Mouse (Mus musculus) heart, postnatal 10 days (tissue): Measurements from ENCODE around the gene AC134908.4. TPM values are rescaled to one million over a fixed set of nuclear protein-coding genes. Genes with fewer than 3 reads are reported as not detected.
"Not testable (repeated sequence)": the region's sequence is repeated elsewhere in the genome, so short reads cannot be mapped to it uniquely, and the experiment has no call there.

Experiments used
- DNase-seq, 2 experiments: peaks; one replicate each; pipeline ENCODE4 v3.0.0; 2021
- intact Hi-C: fragments of 180-260 bp; cut with DNase I; formaldehyde crosslinking; loops from one replicate; pipeline ENCODE4 v1.15.1; 2025
- total RNA-seq, 2 experiments: library from RNA; stranded (reverse); gene quantifications; 2 replicates each; pipeline ENCODE4 v1.2.3; 2021

The AC134908.4 gene
- total RNA-seq, 2 experiments from 2014 or later: not detected

- DNase-seq: no peak
- intact Hi-C loops: no loop called here
Measured at GRCm38 (mm10) chr17:25781339-25781738, 14.1 kb downstream of the AC134908.4 start.

- no peak for DNase-seq
- intact Hi-C loops: no loop called here
Measured at GRCm38 (mm10) chr17:25777948-25778347, 17.5 kb downstream of the AC134908.4 start.

- intact Hi-C loops: no loop called here
- DNase-seq: no peak
Measured at GRCm38 (mm10) chr17:25775318-25776062, 20.0 kb downstream of the AC134908.4 start.

GRCm38 (mm10) chr17:25773549-25774120 lies 21.8 kb downstream of the AC134908.4 start, which contains the start of gene Narfl:
Gene Narfl (plus strand): TSS chr17:25773776.
- intact Hi-C loops: loop anchor here (1.0 kb wide), 1 partner anchor 28 kb away; no protein-coding TSS in a partner anchor
- peak; percentile 98 to 99 for DNase-seq

- no peak for DNase-seq
Measured at GRCm38 (mm10) chr17:25769331-25769730, 26.1 kb downstream of the AC134908.4 start.

GRCm38 (mm10) chr17:25765886-25766285 lies 29.6 kb downstream of the AC134908.4 start:
- intact Hi-C loops: no loop called here
- no peak for DNase-seq

More at GRCm38 (mm10) chr17:25769331-25769730, 26.1 kb downstream of the AC134908.4 start:
- intact Hi-C loops: no loop called here

- intact Hi-C loops: no loop called here
Measured at GRCm38 (mm10) chr17:25762591-25762990, 32.9 kb downstream of the AC134908.4 start.

GRCm38 (mm10) chr17:25761561-25761970 lies 33.9 kb downstream of the AC134908.4 start:
- intact Hi-C loops: no loop called here
- no peak for DNase-seq

More at GRCm38 (mm10) chr17:25762591-25762990, 32.9 kb downstream of the AC134908.4 start:
- no peak for DNase-seq

GRCm38 (mm10) chr17:25760148-25760547 lies 35.3 kb downstream of the AC134908.4 start:
- intact Hi-C loops: no loop called here
- DNase-seq: no peak

GRCm38 (mm10) chr17:25757691-25758090 lies 37.8 kb downstream of the AC134908.4 start:
- DNase-seq: no peak
- intact Hi-C loops: no loop called here

- intact Hi-C loops: no loop called here
- no peak for DNase-seq
Measured at GRCm38 (mm10) chr17:25756378-25757242, 38.8 kb downstream of the AC134908.4 start.

- no peak for DNase-seq
- intact Hi-C loops: no loop called here
Measured at GRCm38 (mm10) chr17:25755627-25756377, 39.7 kb downstream of the AC134908.4 start.

- intact Hi-C loops: no loop called here
- DNase-seq: no peak
Measured at GRCm38 (mm10) chr17:25755086-25755485, 40.4 kb downstream of the AC134908.4 start.

- intact Hi-C loops: no loop called here
- no peak for DNase-seq
Measured at GRCm38 (mm10) chr17:25754241-25754640, 41.2 kb downstream of the AC134908.4 start, which contains the start of gene Msln. Gene Msln (minus strand): TSS chr17:25754378.

- intact Hi-C loops: no loop called here
- peak; percentile 46 to 67 for DNase-seq
Measured at GRCm38 (mm10) chr17:25751446-25751845, 44.0 kb downstream of the AC134908.4 start.

- DNase-seq: no peak
- intact Hi-C loops: no loop called here
Measured at GRCm38 (mm10) chr17:25749314-25749713, 46.1 kb downstream of the AC134908.4 start.

- intact Hi-C loops: no loop called here
Measured at GRCm38 (mm10) chr17:25748238-25748637, 47.2 kb downstream of the AC134908.4 start.

GRCm38 (mm10) chr17:25744311-25744710 lies 51.1 kb downstream of the AC134908.4 start:
- intact Hi-C loops: no loop called here
- DNase-seq: no peak

More at GRCm38 (mm10) chr17:25748238-25748637, 47.2 kb downstream of the AC134908.4 start:
- DNase-seq: no peak

GRCm38 (mm10) chr17:25743831-25744230 lies 51.6 kb downstream of the AC134908.4 start:
- intact Hi-C loops: no loop called here
- no peak for DNase-seq

GRCm38 (mm10) chr17:25741471-25741870 lies 54.0 kb downstream of the AC134908.4 start:
- intact Hi-C loops, DNase-seq: not testable (repeated sequence)
